Mouse (Mus musculus) heart, embryonic 12.5 days (tissue): ENCODE measurements around the gene Rsad1. TPM values are rescaled to one million over a fixed set of nuclear protein-coding genes. Genes with fewer than 3 reads are reported as not detected.

Experiments used
- ATAC-seq: fragments of 200-750 bp; cut with Nextera tagmentation; 2 replicates; pipeline ENCODE4 v1.8.0; 2017; ENCODE audit warnings: moderate TSS enrichment, moderate library complexity; ENCODE audit not compliant: insufficient number of reproducible peaks, low FRiP score
- H3K27ac ChIP-seq: fragments of 300-500 bp; sonication (generic); 2 replicates; pipeline ENCODE4 v1.5.1; 2016; ENCODE audit warnings: mild to moderate bottlenecking, moderate library complexity; ENCODE audit not compliant: poor library complexity, severe bottlenecking
- H3K27me3 ChIP-seq: fragments of 300-500 bp; sonication (generic); replicated peaks from 2 replicates; pipeline ENCODE4 v1.6.1; 2016; ENCODE audit warnings: mild to moderate bottlenecking, moderate library complexity
- H3K36me3 ChIP-seq: fragments of 300-500 bp; sonication (generic); 2 replicates; pipeline ENCODE4 v1.6.1; 2016; ENCODE audit warnings: mild to moderate bottlenecking, moderate library complexity
- H3K4me1 ChIP-seq: fragments of 300-500 bp; sonication (generic); replicated peaks from 2 replicates; pipeline ENCODE4 v1.6.1; 2016; ENCODE audit warnings: mild to moderate bottlenecking
- H3K4me2 ChIP-seq: fragments of 300-500 bp; sonication (generic); 2 replicates; pipeline ENCODE4 v1.6.1; 2016; ENCODE audit warnings: mild to moderate bottlenecking, moderate library complexity
- H3K4me3 ChIP-seq: fragments of 300-500 bp; sonication (generic); 2 replicates; pipeline ENCODE4 v1.5.1; 2016; ENCODE audit warnings: mild to moderate bottlenecking
- H3K9ac ChIP-seq: fragments of 300-500 bp; sonication (generic); 2 replicates; pipeline ENCODE4 v1.6.1; 2016; ENCODE audit warnings: mild to moderate bottlenecking, moderate library complexity
- H3K9me3 ChIP-seq: fragments of 300-500 bp; sonication (generic); replicated peaks from 2 replicates; pipeline ENCODE4 v1.6.1; 2016; ENCODE audit warnings: mild to moderate bottlenecking, moderate library complexity
- WGBS: fragments of 180-500 bp; shearing (Covaris S2); methylation state at CpG from one replicate; pipeline ENCODE4 v1.1.7; 2016; 5-methylcytosine and 5-hydroxymethylcytosine counted together
- polyA plus RNA-seq: library from polyadenylated mRNA; unstranded; fragments of >200 nt; fragmentation: Nextera tagmentation; extraction: Ambion mirVana; gene quantifications from 2 replicates; pipeline ENCODE4 v1.2.1, GENCODE M21; 2016

Rsad1 gene
- polyA plus RNA-seq, 1 experiment from 2014 or later, result 5.1 TPM

DNA sequence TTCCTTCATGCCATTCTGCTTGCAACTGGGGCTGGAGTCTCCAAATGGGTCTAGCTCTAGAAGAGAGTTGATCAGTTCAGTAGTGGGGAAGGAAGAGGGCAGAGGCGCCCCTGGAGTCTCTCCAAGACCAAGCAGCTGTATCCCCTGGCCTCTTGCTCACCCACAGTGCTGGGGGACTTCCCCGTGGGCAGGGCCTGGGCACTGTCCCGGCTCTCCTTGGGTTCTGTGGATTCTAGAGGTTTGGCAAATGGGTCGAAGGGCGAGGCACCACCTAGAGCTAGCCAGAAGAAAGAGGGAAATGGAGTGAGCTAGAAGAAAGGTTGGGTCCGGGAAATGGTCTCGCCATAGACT is 57.3 kb downstream of the Rsad1 start:
- H3K9me3 ChIP-seq, result no peaks in the 10 kb centered on the region
- H3K4me2 ChIP-seq, result peak overlapping the region; percentile 76
- no peak for ATAC-seq
- H3K4me1 ChIP-seq, result peaks cover 31% of the 10 kb centered on the region
- peak overlapping the region; percentile 76; the same call in 1 of the 2 replicates for H3K9ac ChIP-seq
- WGBS, result 50% methylated on average over 7 of the region's 7 CpGs
- H3K27me3 ChIP-seq, result peaks cover 66% of the 10 kb centered on the region
- peak overlapping the region; percentile 49 for H3K4me3 ChIP-seq
- no peak overlapping the region for H3K27ac ChIP-seq
- H3K36me3 ChIP-seq, result peaks cover 29% of the 10 kb centered on the region

DNA sequence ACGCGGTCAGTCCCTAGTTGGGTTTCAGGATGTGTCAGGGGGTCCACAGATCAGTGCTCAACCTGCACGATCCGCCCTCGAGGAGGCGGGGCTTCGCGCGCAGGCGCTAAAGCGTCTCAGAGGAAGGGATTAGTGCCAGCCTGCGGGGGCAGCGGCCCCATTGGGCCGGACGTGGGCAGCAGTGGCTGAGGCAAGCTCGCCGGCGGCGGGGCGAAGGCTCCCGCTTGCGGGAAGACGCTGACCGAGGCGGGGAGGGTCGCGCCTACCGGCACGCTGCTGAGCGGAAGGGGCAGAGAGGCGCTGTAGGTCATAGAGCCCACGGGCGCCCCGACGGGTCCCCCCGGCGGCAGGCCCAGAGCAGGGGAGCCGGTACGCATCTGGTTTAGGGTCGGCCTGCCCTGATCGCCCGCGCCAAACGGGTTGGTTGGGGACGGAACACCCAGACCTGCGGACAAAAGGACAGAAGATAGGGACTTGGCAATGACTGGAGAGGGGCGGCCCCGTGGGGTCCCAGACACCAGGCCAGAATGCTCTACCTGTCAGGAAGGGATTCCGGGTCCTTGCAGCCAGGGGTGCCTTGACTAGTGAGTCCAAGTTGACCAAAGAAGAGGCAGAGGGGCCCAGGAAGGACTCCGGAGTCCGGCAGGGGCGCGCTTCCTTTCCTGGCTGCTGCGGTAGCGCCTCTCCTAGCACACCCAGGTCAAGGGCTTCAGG is 57.9 kb downstream of the Rsad1 start:
- no peaks in the 10 kb centered on the region for H3K9me3 ChIP-seq
- H3K4me1 ChIP-seq, result peaks cover 30% of the 10 kb centered on the region
- peak overlapping the region; percentile 76 for H3K9ac ChIP-seq
- ATAC-seq, result peak; percentile 37; the same call in 1 of the 2 replicates
- peak overlapping the region; percentile 49 for H3K4me3 ChIP-seq
- WGBS, result 9% methylated on average over 55 of the region's 55 CpGs
- peak overlapping the region; percentile 76 for H3K4me2 ChIP-seq
- H3K36me3 ChIP-seq, result peaks cover 27% of the 10 kb centered on the region
- peaks cover 70% of the 10 kb centered on the region for H3K27me3 ChIP-seq
- H3K27ac ChIP-seq, result no peak overlapping the region

Other genes with a start within 250 kb of the Rsad1 start
- gene Luc7l3, start 227.3 kb downstream of the Rsad1 start, polyA plus RNA-seq, result 82.0 and 84.6 TPM in 2 replicates
- 54.2 and 54.6 TPM in 2 replicates for gene Ankrd40, start 221.3 kb downstream of the Rsad1 start, polyA plus RNA-seq
- gene Abcc3, start 156.3 kb downstream of the Rsad1 start, polyA plus RNA-seq, result 0.44 and 0.59 TPM in 2 replicates
- gene Cacna1g, start 75.1 kb downstream of the Rsad1 start, polyA plus RNA-seq, result 1.9 and 2.7 TPM in 2 replicates
- gene Spata20, start 63.1 kb downstream of the Rsad1 start, polyA plus RNA-seq, result not detected in 2 replicates
- gene Epn3, start 49.3 kb downstream of the Rsad1 start, polyA plus RNA-seq, result 14.4 and 14.5 TPM in 2 replicates
- 9.1 and 11.5 TPM in 2 replicates for gene Mycbpap, start 27.5 kb downstream of the Rsad1 start, polyA plus RNA-seq
- 0.36 TPM in 1 of 2 replicates, not detected in the other for gene Chad, start 15.8 kb upstream of the Rsad1 start, polyA plus RNA-seq
- gene Acsf2, start 52.6 kb upstream of the Rsad1 start, polyA plus RNA-seq, result 3.4 and 4.3 TPM in 2 replicates
- 178 and 180 TPM in 2 replicates for gene Lrrc59, start 80.5 kb upstream of the Rsad1 start, polyA plus RNA-seq
- gene Mrpl27, start 104.5 kb upstream of the Rsad1 start, polyA plus RNA-seq, result 123 and 128 TPM in 2 replicates
- 15.3 and 15.9 TPM in 2 replicates for gene Eme1, start 104.7 kb upstream of the Rsad1 start, polyA plus RNA-seq
- 16.4 and 17.8 TPM in 2 replicates for gene Xylt2, start 128.3 kb upstream of the Rsad1 start, polyA plus RNA-seq
- not detected in 2 replicates for gene Gm11541, start 155.2 kb upstream of the Rsad1 start, polyA plus RNA-seq
- gene Cdc34b, start 192.5 kb upstream of the Rsad1 start, polyA plus RNA-seq, result not detected in 2 replicates
- not detected in 2 replicates for gene Tmem92, start 233.4 kb upstream of the Rsad1 start, polyA plus RNA-seq